Mouse (Mus musculus) kidney, postnatal 4 days (tissue): Measurements from ENCODE around the gene Cfap74.

Source experiments
- DNase-seq, 2 experiments: peaks; one replicate each; pipeline ENCODE4 v3.0.0; 2021; ENCODE audit warnings: mixed read lengths in 2 of 2

The Cfap74 gene

GRCm38 (mm10) chr4:155505067-155505466 is 96.1 kb downstream of the Cfap74 start:
- DNase-seq: no peak

- no peak for DNase-seq
These were observed 96.8 kb downstream of the Cfap74 start for GRCm38 (mm10) chr4:155505671-155506295.

- no peak for DNase-seq
These were observed 99.6 kb downstream of the Cfap74 start for GRCm38 (mm10) chr4:155508614-155509013.

GRCm38 (mm10) chr4:155510981-155511380 is 102.0 kb downstream of the Cfap74 start:
- DNase-seq: no peak

- DNase-seq: no peak
These were observed 105.8 kb downstream of the Cfap74 start for GRCm38 (mm10) chr4:155514810-155515209.
